Mouse (Mus musculus) naive thymus-derived CD4-positive, alpha-beta T cell, adult 2 months (primary cell): ENCODE results near the gene Chrnd.

Experiments
- DNase-seq: peaks from one replicate; pipeline ENCODE4 v3.0.0-alpha.2; 2011; ENCODE audit warnings: low read depth

Gene Chrnd

DNA sequence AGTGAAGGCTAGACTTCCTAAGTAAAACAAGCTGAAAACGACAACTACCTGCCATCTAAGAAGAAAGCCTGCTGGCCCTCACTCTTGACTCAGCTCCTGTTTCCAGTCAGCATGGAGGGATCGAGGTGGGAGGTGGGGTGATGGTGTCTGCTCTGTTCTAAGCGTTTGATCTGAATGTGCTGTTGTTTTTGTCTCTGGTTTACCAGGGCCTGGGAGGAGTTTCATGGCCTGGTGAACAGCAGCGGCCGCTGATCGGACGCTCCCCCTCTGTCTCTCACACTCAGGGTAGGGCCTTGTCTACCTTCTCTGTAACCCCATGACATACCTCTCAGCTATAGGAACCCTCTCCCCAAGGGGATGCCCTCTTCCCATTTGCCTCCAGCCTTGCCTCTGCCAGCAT is 41.8 kb downstream of the Chrnd start:
- DNase-seq: no peak

DNA sequence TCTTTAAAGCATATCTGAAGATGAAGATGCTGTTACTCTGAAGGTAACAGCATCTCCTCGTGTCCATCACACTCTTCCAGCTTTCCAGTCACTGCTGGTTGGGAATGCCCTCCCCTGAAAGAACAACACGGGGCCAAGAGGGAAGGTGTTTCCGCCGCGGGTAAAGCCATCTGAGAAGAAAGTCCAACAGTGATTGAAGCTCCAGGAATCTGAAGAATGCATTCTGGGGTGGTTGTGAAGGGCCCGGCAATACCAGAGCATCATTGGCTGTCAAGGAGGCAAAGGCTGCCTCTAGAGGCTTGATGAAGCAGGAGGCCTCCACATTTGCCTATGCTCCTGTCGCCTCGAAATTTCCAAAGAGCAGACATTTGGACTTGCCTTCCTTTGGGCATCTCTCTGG is 48.6 kb downstream of the Chrnd start:
- no peak for DNase-seq

- no peak for DNase-seq
Measured at GRCm38 (mm10) chr1:87243021-87243420, 52.6 kb downstream of the Chrnd start.

GRCm38 (mm10) chr1:87245430-87245829 is 55.0 kb downstream of the Chrnd start:
- DNase-seq: no peak

DNA sequence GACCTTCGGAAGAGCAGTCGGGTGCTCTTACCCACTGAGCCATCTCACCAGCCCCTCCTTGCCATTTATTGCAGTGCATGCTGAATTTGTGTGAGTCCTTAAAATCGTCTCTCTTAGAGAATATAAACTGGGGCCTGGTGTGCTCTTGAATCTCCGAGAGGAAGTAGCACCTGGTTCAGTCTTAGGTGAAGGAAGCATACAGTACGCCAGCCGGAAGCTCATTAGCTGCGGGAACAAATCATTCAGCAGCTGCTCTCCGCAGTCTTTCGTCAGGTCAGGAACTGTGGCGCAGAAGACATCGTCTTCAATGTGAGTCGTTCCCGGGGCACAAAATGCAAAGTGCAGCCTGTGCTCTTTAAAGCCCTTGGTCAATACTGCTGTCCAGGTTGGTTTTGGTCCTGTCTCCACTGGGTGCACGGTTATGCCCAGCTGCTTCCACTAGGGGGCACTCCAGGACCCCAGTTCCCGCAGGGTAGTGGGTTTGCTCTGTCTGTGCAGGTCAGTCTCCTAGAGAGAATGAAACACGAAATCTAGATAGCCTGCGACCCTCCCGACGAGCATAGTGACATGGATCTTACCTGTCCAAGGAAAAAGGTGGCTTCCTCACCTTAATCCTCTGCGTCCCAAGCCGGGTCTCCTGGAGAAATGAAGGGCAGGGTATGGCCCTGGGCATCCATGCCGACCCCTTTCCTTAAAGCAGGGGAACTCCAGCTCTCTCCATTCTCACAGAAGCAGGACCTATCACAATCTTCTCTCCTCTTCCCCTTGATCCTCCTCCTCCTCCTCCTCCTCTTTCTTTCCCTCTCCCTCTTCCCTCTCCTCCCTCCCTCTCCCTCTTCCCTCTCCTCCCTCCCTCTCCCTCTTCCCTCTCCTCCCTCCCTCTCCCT is 55.8 kb downstream of the Chrnd start:
- peak; percentile 78 for DNase-seq
